ENCODE assay signal across 8 mouse cellular contexts in the genomic region with DNA sequence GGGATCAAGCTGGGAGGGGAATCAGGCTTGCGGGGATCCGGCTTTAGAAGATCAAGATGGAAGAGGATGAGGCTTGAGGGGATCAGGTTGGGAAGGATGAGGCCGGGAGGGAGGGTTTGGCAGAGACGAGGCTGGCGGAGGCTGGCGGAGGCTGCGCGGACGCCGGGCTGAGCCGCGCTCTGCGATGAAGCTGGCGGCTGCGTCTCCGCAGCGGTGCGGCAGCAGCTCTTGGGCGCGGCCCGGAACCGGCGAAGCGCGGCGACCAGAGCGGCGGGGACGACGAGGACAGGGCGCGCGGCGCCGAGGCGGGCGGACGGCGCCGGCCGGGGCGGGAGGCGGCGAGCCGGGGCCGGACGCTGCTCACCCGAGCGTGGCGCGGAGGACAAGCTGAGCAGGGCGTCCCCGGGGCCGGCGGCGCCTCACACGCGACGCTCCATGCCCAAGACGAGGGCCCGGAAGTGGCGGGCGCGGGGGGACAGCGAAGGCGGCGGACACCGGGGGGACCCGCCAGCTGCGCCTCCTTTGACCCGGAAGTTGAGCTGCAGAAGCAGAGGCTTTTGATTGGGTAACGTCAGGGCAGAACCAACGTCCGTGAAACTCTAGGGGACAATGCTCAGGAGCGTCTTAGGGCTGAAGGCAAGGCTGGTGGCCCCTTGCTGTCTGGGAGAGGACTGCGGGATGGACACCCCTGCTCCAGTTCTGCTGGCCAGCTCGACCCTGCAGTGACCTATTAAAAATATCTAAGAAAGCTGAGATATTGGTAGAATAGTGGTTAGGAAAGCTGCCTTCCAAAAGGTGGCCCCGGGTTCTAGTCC. TPM values are rescaled to one million over a fixed set of nuclear protein-coding genes. Genes with fewer than 3 reads are reported as not detected.
DNase-seq lines count a peak whose midpoint lies in the region; ATAC-seq and TF ChIP-seq lines count a peak whose summit lies in the region.

A gene (minus strand): TSS at position 529 of the 815 bp plus-strand sequence.

- 0 out of 2 replicates have a peak, but pooled peaks cover 3% of the 10 kb centered on the region for H3K27me3 ChIP-seq in heart, embryonic 12.5 days (replicated peaks)
- no peaks in the 10 kb centered on the region for H3K27me3 ChIP-seq in kidney, postnatal 0 days (ENCODE audit: insufficient read depth, low read length)
- no peaks in the 10 kb centered on the region for H3K27me3 ChIP-seq in liver, embryonic 11.5 days (replicated peaks; ENCODE audit: control insufficient read depth, insufficient read depth, low read length)
- no peaks in the 10 kb centered on the region for H3K27me3 ChIP-seq in stomach, embryonic 14.5 days (ENCODE audit: control insufficient read depth, insufficient read depth, low read length)

- peak within 1 kb of the TSS; percentile 85 for H3K27ac ChIP-seq in heart, embryonic 12.5 days (ENCODE audit: poor library complexity, severe bottlenecking)
- H3K27ac ChIP-seq in kidney, postnatal 0 days: peak within 1 kb of the TSS; percentile 91
- peak within 1 kb of the TSS; percentile 78 for H3K27ac ChIP-seq in liver, embryonic 11.5 days (ENCODE audit: low read depth, low read length)
- H3K27ac ChIP-seq in stomach, embryonic 14.5 days (ENCODE audit: low read length): peak within 1 kb of the TSS; percentile 73

- H3K36me3 ChIP-seq in heart, embryonic 12.5 days: peaks cover 10% of the 10 kb centered on the region
- H3K36me3 ChIP-seq in kidney, postnatal 0 days (ENCODE audit: insufficient read depth, low read length): no peaks in the 10 kb centered on the region
- peaks cover 2% of the 10 kb centered on the region; the same call in 1 of the 2 replicates for H3K36me3 ChIP-seq in liver, embryonic 11.5 days (ENCODE audit: control insufficient read depth, insufficient read depth, low read length)
- 0 out of 2 replicates have a peak, but pooled peaks cover 2% of the 10 kb centered on the region for H3K36me3 ChIP-seq in stomach, embryonic 14.5 days (ENCODE audit: control insufficient read depth, insufficient read depth, low read length)

- peak within 1 kb of the TSS; percentile 98 for H3K4me3 ChIP-seq in heart, embryonic 12.5 days
- H3K4me3 ChIP-seq in kidney, postnatal 0 days (replicated peaks; ENCODE audit: low read depth, low read length): peak within 1 kb of the TSS; percentile 75
- H3K4me3 ChIP-seq in liver, embryonic 11.5 days (ENCODE audit: low read depth, low read length): peak within 1 kb of the TSS; percentile 92
- H3K4me3 ChIP-seq in stomach, embryonic 14.5 days (ENCODE audit: low read depth, low read length): peak within 1 kb of the TSS; percentile 82

- peak within 1 kb of the TSS; percentile 97 for H3K9ac ChIP-seq in heart, embryonic 12.5 days
- H3K9ac ChIP-seq in kidney, postnatal 0 days (ENCODE audit: low read depth, low read length): peak within 1 kb of the TSS; percentile 78
- H3K9ac ChIP-seq in liver, embryonic 11.5 days (ENCODE audit: low read depth, low read length): peak within 1 kb of the TSS; percentile 93
- H3K9ac ChIP-seq in stomach, embryonic 14.5 days (replicated peaks; ENCODE audit: low read depth, low read length): peak within 1 kb of the TSS; percentile 87

- H3K4me2 ChIP-seq in heart, embryonic 12.5 days: peak within 1 kb of the TSS; percentile 81
- peak within 1 kb of the TSS; percentile 81 for H3K4me2 ChIP-seq in kidney, postnatal 0 days (ENCODE audit: low read length)
- H3K4me2 ChIP-seq in liver, embryonic 11.5 days: peak within 1 kb of the TSS; percentile 92
- peak within 1 kb of the TSS; percentile 92 for H3K4me2 ChIP-seq in stomach, embryonic 14.5 days (replicated peaks; ENCODE audit: low read depth, low read length)

- H3K9me3 ChIP-seq in heart, embryonic 12.5 days (replicated peaks): no peaks in the 10 kb centered on the region
- no peaks in the 10 kb centered on the region for H3K9me3 ChIP-seq in kidney, postnatal 0 days (replicated peaks; ENCODE audit: low read length)
- H3K9me3 ChIP-seq in liver, embryonic 11.5 days (ENCODE audit: control insufficient read depth, low read length): no peaks in the 10 kb centered on the region
- H3K9me3 ChIP-seq in stomach, embryonic 14.5 days (ENCODE audit: control insufficient read depth, low read depth, low read length): no peaks in the 10 kb centered on the region

- TF ChIP-seq CTCF in kidney, postnatal 0 days (IDR thresholded peaks at IDR 0.05; ENCODE audit: low read depth): peak; percentile 45

- peaks cover 23% of the 10 kb centered on the region for H3K4me1 ChIP-seq in heart, embryonic 12.5 days (replicated peaks)
- peaks cover 5% of the 10 kb centered on the region; the same call in 1 of the 2 replicates for H3K4me1 ChIP-seq in kidney, postnatal 0 days (replicated peaks; ENCODE audit: insufficient read depth, low read length)
- peaks cover 17% of the 10 kb centered on the region; the same call in 1 of the 2 replicates for H3K4me1 ChIP-seq in liver, embryonic 11.5 days (replicated peaks; ENCODE audit: control insufficient read depth, insufficient read depth, low read length)
- peaks cover 11% of the 10 kb centered on the region for H3K4me1 ChIP-seq in stomach, embryonic 14.5 days (ENCODE audit: control insufficient read depth, insufficient read depth, low read length)

- ATAC-seq in erythroid progenitor cell, adult 5-6 weeks (replicated peaks; ENCODE audit: low FRiP score, poor library complexity, severe bottlenecking): peak; percentile 97
- peak; percentile 98 for ATAC-seq in heart, embryonic 12.5 days (ENCODE audit: insufficient number of reproducible peaks, low FRiP score)
- peak; percentile 100 for ATAC-seq in kidney, postnatal 0 days (replicated peaks; ENCODE audit: low FRiP score, low read depth)
- ATAC-seq in liver, embryonic 11.5 days (replicated peaks; ENCODE audit: low FRiP score): peak; percentile 99
- ATAC-seq in stomach, embryonic 14.5 days (ENCODE audit: insufficient number of reproducible peaks, insufficient read depth, low FRiP score, low read depth): peak; percentile 99

- DNase-seq in CD4-positive helper T cell, adult 2 months (ENCODE audit: low read depth, low spot score): peak; percentile 92
- peak; percentile 94 for DNase-seq in brain, embryonic 18.5 days (ENCODE audit: low read depth, low spot score)
- peak; percentile 99 for DNase-seq in kidney, postnatal 0 days (ENCODE audit: low spot score)
- peak; percentile 86 for DNase-seq in liver, embryonic 11.5 days (ENCODE audit: low spot score)
- peak; percentile 90 for DNase-seq in naive thymus-derived CD4-positive, alpha-beta T cell, adult 2 months (ENCODE audit: low read depth)

- WGBS in heart, embryonic 12.5 days: under 1% methylated on average over 75 of the region's 78 CpGs
- 0% methylated on average over 61 of the region's 78 CpGs for WGBS in kidney, postnatal 0 days
- WGBS in liver, embryonic 11.5 days: under 1% methylated on average over 78 of the region's 78 CpGs
- WGBS in stomach, embryonic 14.5 days: under 1% methylated on average over 76 of the region's 78 CpGs

RNA-seq across cellular contexts. Expression of the gene that starts here (rescaled TPM):
- total RNA-seq in erythroid progenitor cell, adult 5-6 weeks (2015; ENCODE audit: low replicate concordance): 5.8 and 11.7 TPM in 2 replicates
- 6.5 and 8.9 TPM in 2 replicates for total RNA-seq in erythroid progenitor cell, adult 5-6 weeks (2017; ENCODE audit: low replicate concordance)
- 27.8 and 28.4 TPM in 2 replicates for polyA plus RNA-seq in heart, embryonic 12.5 days (2016; fragmentation: Nextera tagmentation; extraction: Ambion mirVana)
- polyA plus RNA-seq in kidney, postnatal 0 days (2015; fragmentation: Nextera tagmentation; extraction: Ambion mirVana): 22.1 and 25.2 TPM in 2 replicates
- 38.8 and 39.6 TPM in 2 replicates for polyA plus RNA-seq in liver, embryonic 11.5 days (2014; fragmentation: Nextera tagmentation; extraction: Ambion mirVana)
- polyA plus RNA-seq in stomach, embryonic 14.5 days (2014; fragmentation: Nextera tagmentation; extraction: Ambion mirVana): 30.2 and 30.5 TPM in 2 replicates

Comparison
In these comparisons a context has a peak if more than half of its experiments do, and no peak if none do; other contexts are left out.
1. Peak in every context shown above with its lines: DNase-seq, ATAC-seq, H3K4me3 ChIP-seq and H3K27ac ChIP-seq.